Mouse (Mus musculus) inflammation-experienced regulatory T-cells, adult 6 months (primary cell): ENCODE data around the gene Pir. TPM values are rescaled to one million over a fixed set of nuclear protein-coding genes. Genes with fewer than 3 reads are reported as not detected.

ENCODE experiments used
- polyA plus RNA-seq, 3 experiments: library from polyadenylated mRNA; unstranded; fragments of 100-300 nt; shearing (Covaris generic); gene quantifications; one replicate each; pipeline ENCODE4 v1.2.1; 2017

Pir gene
- polyA plus RNA-seq, 3 experiments from 2014 or later: not detected

Other genes starting within 250 kb of the Pir start
- 10 to 100 TPM in 1 of 3 experiments, 1 to 10 TPM in 2; 3.0 to 15.3 (median 3.4) TPM for gene Car5b, start 241.4 kb upstream of the Pir start, polyA plus RNA-seq
- 1 to 10 TPM; 1.2 to 4.2 (median 1.6) TPM for gene Siah1b, start 192.9 kb upstream of the Pir start, polyA plus RNA-seq
- gene Cltrn, start 180.5 kb upstream of the Pir start, polyA plus RNA-seq: not detected
- not detected for gene Ace2, start 130.0 kb upstream of the Pir start, polyA plus RNA-seq
- not detected for gene Bmx, start 11.2 kb upstream of the Pir start, polyA plus RNA-seq
- not detected for gene Vegfd, start 104.0 kb downstream of the Pir start, polyA plus RNA-seq
- 1 to 10 TPM; 5.6 to 6.3 (median 5.8) TPM for gene Piga, start 150.4 kb downstream of the Pir start, polyA plus RNA-seq
- gene Asb11, start 167.6 kb downstream of the Pir start, polyA plus RNA-seq: not detected
- not detected for gene Asb9, start 237.0 kb downstream of the Pir start, polyA plus RNA-seq